Mouse (Mus musculus) forebrain, postnatal 0 days (tissue): Measurements from ENCODE around the gene Fermt3. TPM values are rescaled to one million over a fixed set of nuclear protein-coding genes. Genes with fewer than 3 reads are reported as not detected.

Source experiments
- ATAC-seq: fragments of 200-750 bp; cut with Nextera tagmentation; 2 replicates; pipeline ENCODE4 v1.8.0; 2017; ENCODE audit warnings: mild to moderate bottlenecking, moderate library complexity
- DNase-seq: peaks from one replicate; pipeline ENCODE4 v3.0.0-alpha.2; 2015
- H3K27ac ChIP-seq: fragments of 300-500 bp; sonication (generic); 2 replicates; pipeline ENCODE4 v1.5.1; 2014; ENCODE audit warnings: low read depth, mild to moderate bottlenecking, antibody characterized with exemption, low read length, moderate library complexity, mixed read lengths
- H3K27me3 ChIP-seq: fragments of 300-500 bp; sonication (generic); 2 replicates; pipeline ENCODE4 v1.6.1; 2014; ENCODE audit warnings: mild to moderate bottlenecking, low read length, mixed read lengths; ENCODE audit not compliant: insufficient read depth
- H3K36me3 ChIP-seq: fragments of 300-500 bp; sonication (generic); 2 replicates; pipeline ENCODE4 v1.6.1; 2014; ENCODE audit warnings: mild to moderate bottlenecking, moderate library complexity; ENCODE audit not compliant: insufficient read depth
- H3K4me1 ChIP-seq: fragments of 300-500 bp; sonication (generic); 2 replicates; pipeline ENCODE4 v1.6.1; 2014; ENCODE audit warnings: antibody characterized with exemption; ENCODE audit not compliant: insufficient read depth
- H3K4me2 ChIP-seq: fragments of 300-500 bp; sonication (generic); 2 replicates; pipeline ENCODE4 v1.6.1; 2014; ENCODE audit warnings: low read depth, mild to moderate bottlenecking, moderate library complexity
- H3K4me3 ChIP-seq: fragments of 300-500 bp; sonication (generic); 2 replicates; pipeline ENCODE4 v1.5.1; 2014; ENCODE audit warnings: low read depth, low read length, mixed read lengths
- H3K9ac ChIP-seq: fragments of 300-500 bp; sonication (generic); 2 replicates; pipeline ENCODE4 v1.6.1; 2014; ENCODE audit warnings: mild to moderate bottlenecking
- H3K9me3 ChIP-seq: fragments of 300-500 bp; sonication (generic); 2 replicates; pipeline ENCODE4 v1.6.1; 2016; ENCODE audit warnings: low read length
- CTCF ChIP-seq: sonication (generic); IDR thresholded peaks from 2 replicates; pipeline ENCODE4 v1.5.1; 2016; ENCODE audit warnings: antibody characterized with exemption, control low read depth, low read depth
- WGBS: fragments of 180-500 bp; shearing (Covaris S2); extraction: QIAGEN DNeasy Blood & Tissue Kit; methylation state at CpG from one replicate; pipeline ENCODE4 v1.1.7; 2014; 5-methylcytosine and 5-hydroxymethylcytosine counted together
- polyA plus RNA-seq: library from polyadenylated mRNA; unstranded; fragments of >200 nt; fragmentation: Nextera tagmentation; extraction: Ambion mirVana; gene quantifications from 2 replicates; pipeline ENCODE4 v1.2.1, GENCODE M21; 2015
- total RNA-seq: library from RNA; depleted of rRNA; stranded (reverse); fragments of >200 nt; gene quantifications from 2 replicates; pipeline ENCODE4 v1.2.3, GENCODE M21; 2014

Gene Fermt3
- total and polyA plus RNA-seq, 2 experiments from 2014 or later: 3.6 to 6.0 TPM

DNA sequence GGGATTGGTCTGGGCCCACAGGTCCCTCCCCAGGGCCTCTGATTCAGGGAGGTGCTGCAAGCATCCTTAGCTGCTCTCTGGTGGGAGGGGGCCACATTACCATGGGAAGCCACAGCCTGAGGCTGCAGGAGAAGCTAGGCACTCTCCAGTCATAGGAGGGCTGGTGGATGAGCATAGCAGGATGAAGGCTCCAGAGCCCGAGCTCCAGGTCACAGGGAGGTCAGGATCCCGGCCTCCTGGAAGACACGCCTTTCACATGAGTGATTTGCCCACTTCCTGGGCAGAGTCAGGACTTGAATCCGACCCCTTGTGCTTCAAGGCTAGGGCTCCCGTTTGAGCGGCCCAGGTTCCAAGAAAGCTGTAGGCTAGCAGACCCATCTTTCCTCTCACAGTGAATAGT is 47.6 kb downstream of the Fermt3 start:
- H3K9me3 ChIP-seq: no peaks in the 10 kb centered on the region
- DNase-seq: no peak
- no peaks in the 10 kb centered on the region for H3K36me3 ChIP-seq
- no peaks in the 10 kb centered on the region for H3K27me3 ChIP-seq
- no peak overlapping the region for H3K27ac ChIP-seq
- TF ChIP-seq CTCF: no peak
- 58% methylated on average over 6 of the region's 6 CpGs for WGBS
- no peak for ATAC-seq
- H3K4me3 ChIP-seq: no peak overlapping the region
- no peak overlapping the region for H3K9ac ChIP-seq
- no peak overlapping the region for H3K4me2 ChIP-seq
- H3K4me1 ChIP-seq: peaks cover 6% of the 10 kb centered on the region; the same call in 1 of the 2 replicates

DNA sequence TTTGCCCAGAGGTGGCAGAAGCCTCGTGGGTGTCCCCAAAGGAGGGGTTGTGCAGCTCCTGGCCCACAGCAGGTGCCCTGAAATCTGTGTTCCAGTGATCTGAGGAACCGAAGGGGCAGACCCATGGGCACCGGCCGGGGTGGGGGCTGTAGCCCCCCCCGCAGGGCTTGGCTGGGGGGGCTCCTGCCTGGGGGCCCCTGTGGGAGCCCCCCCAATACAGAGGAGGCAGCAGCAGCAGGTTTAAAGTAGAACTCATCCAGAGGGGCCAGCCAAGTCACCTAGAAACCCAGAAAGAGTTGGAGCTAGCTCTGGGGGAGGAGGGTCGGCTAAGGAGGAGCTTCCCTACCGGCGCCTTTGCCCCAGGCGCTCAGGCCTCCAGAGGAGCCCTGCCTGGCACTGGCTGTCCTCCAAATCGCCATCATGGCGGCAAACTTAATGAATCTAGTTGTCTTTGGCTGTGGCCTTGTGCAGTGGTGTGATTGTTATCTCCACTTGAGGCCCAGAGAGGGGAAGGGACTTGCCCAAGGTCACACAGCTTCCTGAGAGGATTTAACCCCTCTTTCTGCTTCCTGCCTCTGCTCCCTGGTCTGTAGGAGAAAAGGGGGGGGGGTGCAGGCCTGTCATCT is 48.7 kb downstream of the Fermt3 start:
- ATAC-seq: no peak

GRCm38 (mm10) chr19:6969665-6970381 is 49.4 kb downstream of the Fermt3 start:
- H3K36me3 ChIP-seq: no peaks in the 10 kb centered on the region
- DNase-seq: peak; percentile 35
- peak; percentile 52 for TF ChIP-seq CTCF

More for the DNA sequence above, 48.7 kb downstream of the Fermt3 start:
- H3K9me3 ChIP-seq: no peaks in the 10 kb centered on the region
- H3K36me3 ChIP-seq: no peaks in the 10 kb centered on the region
- TF ChIP-seq CTCF: no peak
- no peak overlapping the region for H3K27ac ChIP-seq
- H3K9ac ChIP-seq: no peak overlapping the region
- WGBS: 17% methylated on average over 11 of the region's 11 CpGs
- DNase-seq: no peak
- no peak overlapping the region for H3K4me3 ChIP-seq
- H3K4me1 ChIP-seq: 0 out of 2 replicates have a peak, but pooled peaks cover 3% of the 10 kb centered on the region
- H3K4me2 ChIP-seq: peak overlapping the region; percentile 39
- H3K27me3 ChIP-seq: no peaks in the 10 kb centered on the region

DNA sequence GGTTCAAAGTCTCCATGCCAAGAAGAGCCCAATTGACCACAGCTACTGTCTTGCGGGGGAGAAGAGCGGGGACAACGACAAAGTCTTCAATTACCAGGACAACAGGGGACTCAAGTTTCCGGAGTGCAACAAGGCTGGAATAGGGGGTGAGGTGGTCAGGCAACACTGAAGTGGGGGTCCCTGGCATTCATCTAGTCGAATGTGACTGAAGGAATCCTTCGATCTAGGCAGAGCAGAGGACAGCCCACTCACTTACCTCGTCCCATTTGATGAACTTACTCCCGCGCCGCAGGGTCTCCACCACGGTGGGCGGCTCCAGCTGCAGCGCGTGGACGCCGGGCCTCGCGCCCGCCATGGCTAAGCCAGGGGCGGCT is 50.0 kb downstream of the Fermt3 start:
- no peaks in the 10 kb centered on the region for H3K36me3 ChIP-seq
- no peaks in the 10 kb centered on the region for H3K9me3 ChIP-seq
- WGBS: 3% methylated on average over 20 of the region's 20 CpGs

More at GRCm38 (mm10) chr19:6969665-6970381, 49.4 kb downstream of the Fermt3 start:
- ATAC-seq: peak; percentile 10; the same call in 1 of the 2 replicates
- Histone ChIP-seq H3K4me1 (0 out of 2 replicates have a peak, but pooled peaks cover 3% of the 10 kb centered on the region), H3K4me2 (peak overlapping the region; percentile 39), H3K9ac (peak overlapping the region; percentile 11; the same call in 1 of the 2 replicates), H3K27ac (no peak overlapping the region), H3K9me3 (no peaks in the 10 kb centered on the region), H3K4me3 (peak overlapping the region; percentile 35), H3K27me3 (no peaks in the 10 kb centered on the region)
- WGBS: 2% methylated on average over 52 of the region's 55 CpGs

DNA sequence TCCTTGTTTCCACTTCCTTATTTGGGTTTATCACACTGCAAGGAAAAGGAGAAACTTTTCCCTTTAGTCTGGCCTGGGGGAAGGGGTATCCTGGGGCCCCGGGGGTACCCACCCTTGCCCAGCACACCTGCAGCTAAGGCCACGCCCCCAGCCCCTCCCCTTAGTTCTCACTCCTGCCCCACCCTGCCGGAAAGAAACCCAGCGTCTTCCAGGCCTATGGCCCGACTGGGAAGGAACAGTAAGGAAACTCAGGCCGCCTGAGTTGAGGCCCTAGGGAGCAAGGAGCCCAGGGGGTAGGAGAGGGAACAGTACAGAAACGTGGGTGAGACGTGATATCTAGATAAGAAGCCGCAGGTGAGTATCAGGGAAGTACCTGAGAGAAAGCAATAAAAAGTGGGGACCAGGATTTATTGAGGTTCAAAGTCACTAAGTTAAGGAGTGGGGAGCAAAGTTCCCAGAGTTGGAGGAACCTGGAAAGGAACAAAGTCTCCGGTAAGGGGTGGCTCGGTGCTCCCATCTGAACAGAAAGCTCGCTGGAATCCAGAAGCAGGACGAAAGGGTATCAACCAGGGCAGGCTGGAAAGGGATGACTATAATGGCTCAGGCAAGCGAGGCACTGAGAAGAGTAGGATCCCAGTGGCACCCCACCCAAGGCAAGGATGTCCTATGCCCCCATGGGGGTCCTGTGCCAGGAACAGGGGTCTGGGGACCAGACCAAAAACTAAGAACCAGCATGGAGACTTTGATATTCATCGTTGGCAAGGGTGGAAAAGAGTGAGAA is 50.6 kb downstream of the Fermt3 start:
- TF ChIP-seq CTCF: no peak
- Histone ChIP-seq H3K9ac (0 out of 2 replicates have a peak overlapping the region, but pooled peaks have one; percentile 11), H3K4me1 (0 out of 2 replicates have a peak, but pooled peaks cover 3% of the 10 kb centered on the region), H3K4me3 (peak overlapping the region; percentile 35; the same call in 1 of the 2 replicates), H3K4me2 (peak overlapping the region; percentile 39), H3K27me3 (no peaks in the 10 kb centered on the region), H3K9me3 (no peaks in the 10 kb centered on the region), H3K27ac (no peak overlapping the region), H3K36me3 (no peaks in the 10 kb centered on the region)
- ATAC-seq (no peak), DNase-seq (no peak)
- 17% methylated on average over 15 of the region's 15 CpGs for WGBS

More for the DNA sequence above, 50.0 kb downstream of the Fermt3 start:
- H3K4me3 ChIP-seq: peak overlapping the region; percentile 35
- H3K27me3 ChIP-seq: no peaks in the 10 kb centered on the region
- DNase-seq (no peak), ATAC-seq (no peak)
- H3K9ac ChIP-seq: peak overlapping the region; percentile 11; the same call in 1 of the 2 replicates
- peak overlapping the region; percentile 39 for H3K4me2 ChIP-seq
- no peak overlapping the region for H3K27ac ChIP-seq
- H3K4me1 ChIP-seq: 0 out of 2 replicates have a peak, but pooled peaks cover 3% of the 10 kb centered on the region
- no peak for TF ChIP-seq CTCF

GRCm38 (mm10) chr19:6956461-6956860 is 62.8 kb downstream of the Fermt3 start:
- Histone ChIP-seq H3K9ac (no peak overlapping the region), H3K27ac (no peak overlapping the region), H3K4me1 (0 out of 2 replicates have a peak, but pooled peaks cover 6% of the 10 kb centered on the region), H3K9me3 (no peaks in the 10 kb centered on the region), H3K4me3 (no peak overlapping the region), H3K4me2 (no peak overlapping the region), H3K27me3 (no peaks in the 10 kb centered on the region), H3K36me3 (peaks cover 6% of the 10 kb centered on the region; the same call in 1 of the 2 replicates)
- 81% methylated on average over 10 of the region's 10 CpGs for WGBS
- no peak for TF ChIP-seq CTCF
- DNase-seq (no peak), ATAC-seq (no peak)
